Mouse (Mus musculus): Measurements from ENCODE around the gene Ip6k2. TPM values are rescaled to one million over a fixed set of nuclear protein-coding genes. Genes with fewer than 3 reads are reported as not detected.

Ip6k2 gene
- polyA plus RNA-seq, 1 experiment from 2014 or later, result 222 TPM

GRCm38 (mm10) chr9:108787080-108787479 is 3.5 kb downstream of the Ip6k2 start:
- Histone ChIP-seq H3K9me3 (no peaks in the 10 kb centered on the region), H3K27me3 (no peaks in the 10 kb centered on the region), H3K36me3 (no peaks in the 10 kb centered on the region), H3K27ac (no peak overlapping the region), H3K4me1 (replicated peaks) (peaks cover 81% of the 10 kb centered on the region), H3K9ac (0 out of 2 replicates have a peak overlapping the region, but pooled peaks have one; percentile 4), H3K4me2 (peak overlapping the region; percentile 90), H3K4me3 (peak overlapping the region; percentile 24)
- 88% methylated on average over 2 of the region's 2 CpGs for WGBS
- no peak for ATAC-seq (ENCODE audit: low FRiP score)

GRCm38 (mm10) chr9:108788713-108789112 is 5.1 kb downstream of the Ip6k2 start:
- H3K36me3 ChIP-seq, result no peaks in the 10 kb centered on the region
- no peak for ATAC-seq (ENCODE audit: low FRiP score)
- WGBS, result 85% methylated on average over 3 of the region's 3 CpGs
- no peaks in the 10 kb centered on the region for H3K9me3 ChIP-seq
- no peak overlapping the region for H3K9ac ChIP-seq
- H3K27me3 ChIP-seq, result no peaks in the 10 kb centered on the region
- no peak overlapping the region for H3K27ac ChIP-seq
- H3K4me1 ChIP-seq (replicated peaks), result peaks cover 85% of the 10 kb centered on the region
- H3K4me3 ChIP-seq, result no peak overlapping the region
- H3K4me2 ChIP-seq, result peak overlapping the region; percentile 90; the same call in 1 of the 2 replicates

GRCm38 (mm10) chr9:108792307-108792706 is 8.7 kb downstream of the Ip6k2 start:
- peaks cover 15% of the 10 kb centered on the region for H3K36me3 ChIP-seq
- H3K27ac ChIP-seq, result no peak overlapping the region
- WGBS, result 89% methylated on average over 1 of the region's 1 CpGs
- H3K27me3 ChIP-seq, result no peaks in the 10 kb centered on the region
- H3K4me3 ChIP-seq, result no peak overlapping the region
- no peak for ATAC-seq (ENCODE audit: low FRiP score)
- no peak overlapping the region for H3K9ac ChIP-seq
- H3K4me1 ChIP-seq (replicated peaks), result peaks cover 99% of the 10 kb centered on the region
- no peak overlapping the region for H3K4me2 ChIP-seq
- no peaks in the 10 kb centered on the region for H3K9me3 ChIP-seq

- Histone ChIP-seq H3K4me2 (no peak overlapping the region), H3K9me3 (no peaks in the 10 kb centered on the region), H3K4me3 (no peak overlapping the region), H3K27ac (no peak overlapping the region), H3K4me1 (replicated peaks) (peaks cover 96% of the 10 kb centered on the region), H3K36me3 (peaks cover 19% of the 10 kb centered on the region), H3K27me3 (no peaks in the 10 kb centered on the region), H3K9ac (no peak overlapping the region; the same call in 1 of the 2 replicates)
- 51% methylated on average over 3 of the region's 3 CpGs for WGBS
- no peak for ATAC-seq (ENCODE audit: low FRiP score)
These were observed 9.1 kb downstream of the Ip6k2 start for GRCm38 (mm10) chr9:108792730-108793129.

- H3K9ac ChIP-seq, result no peak overlapping the region
- peak overlapping the region; percentile 19; the same call in 1 of the 2 replicates for H3K27ac ChIP-seq
- no peak overlapping the region for H3K4me3 ChIP-seq
- no peaks in the 10 kb centered on the region for H3K27me3 ChIP-seq
- ATAC-seq (ENCODE audit: low FRiP score), result no peak
- H3K36me3 ChIP-seq, result peaks cover 43% of the 10 kb centered on the region
- 46% methylated on average over 2 of the region's 2 CpGs for WGBS
- H3K9me3 ChIP-seq, result no peaks in the 10 kb centered on the region
- H3K4me2 ChIP-seq, result no peak overlapping the region; the same call in 1 of the 2 replicates
- H3K4me1 ChIP-seq (replicated peaks), result peaks cover 71% of the 10 kb centered on the region
These were observed 11.7 kb downstream of the Ip6k2 start for GRCm38 (mm10) chr9:108795281-108795680.

GRCm38 (mm10) chr9:108795762-108796161 is 12.2 kb downstream of the Ip6k2 start:
- 0 out of 2 replicates have a peak, but pooled peaks have one; percentile 41 for ATAC-seq (ENCODE audit: low FRiP score)
- Histone ChIP-seq H3K36me3 (peaks cover 46% of the 10 kb centered on the region), H3K4me3 (peak overlapping the region; percentile 11; the same call in 1 of the 2 replicates), H3K4me2 (peak overlapping the region; percentile 39), H3K9ac (peak overlapping the region; percentile 58; the same call in 1 of the 2 replicates), H3K27me3 (no peaks in the 10 kb centered on the region), H3K9me3 (no peaks in the 10 kb centered on the region), H3K27ac (peak overlapping the region; percentile 73), H3K4me1 (replicated peaks) (peaks cover 66% of the 10 kb centered on the region)
- WGBS, result 32% methylated on average over 11 of the region's 11 CpGs

- H3K27ac ChIP-seq, result peak overlapping the region; percentile 73
- H3K27me3 ChIP-seq, result no peaks in the 10 kb centered on the region
- peaks cover 53% of the 10 kb centered on the region for H3K36me3 ChIP-seq
- H3K4me1 ChIP-seq (replicated peaks), result peaks cover 59% of the 10 kb centered on the region
- no peak for ATAC-seq (ENCODE audit: low FRiP score)
- no peaks in the 10 kb centered on the region for H3K9me3 ChIP-seq
- peak overlapping the region; percentile 58; the same call in 1 of the 2 replicates for H3K9ac ChIP-seq
- H3K4me2 ChIP-seq, result peak overlapping the region; percentile 39; the same call in 1 of the 2 replicates
- WGBS, result 59% methylated on average over 4 of the region's 4 CpGs
- H3K4me3 ChIP-seq, result no peak overlapping the region
These were observed 12.9 kb downstream of the Ip6k2 start for GRCm38 (mm10) chr9:108796351-108796981.

GRCm38 (mm10) chr9:108797477-108797876 is 13.9 kb downstream of the Ip6k2 start:
- Histone ChIP-seq H3K9ac (no peak overlapping the region), H3K36me3 (peaks cover 63% of the 10 kb centered on the region), H3K9me3 (no peaks in the 10 kb centered on the region), H3K4me1 (replicated peaks) (peaks cover 49% of the 10 kb centered on the region), H3K4me3 (no peak overlapping the region), H3K4me2 (no peak overlapping the region), H3K27ac (peak overlapping the region; percentile 62), H3K27me3 (no peaks in the 10 kb centered on the region)
- WGBS, result 91% methylated on average over 7 of the region's 7 CpGs
- ATAC-seq (ENCODE audit: low FRiP score), result no peak

- H3K4me1 ChIP-seq (replicated peaks), result peaks cover 38% of the 10 kb centered on the region
- H3K27me3 ChIP-seq, result no peaks in the 10 kb centered on the region
- 84% methylated on average over 5 of the region's 5 CpGs for WGBS
- peaks cover 72% of the 10 kb centered on the region for H3K36me3 ChIP-seq
- H3K9me3 ChIP-seq, result no peaks in the 10 kb centered on the region
- no peak overlapping the region for H3K9ac ChIP-seq
- no peak overlapping the region for H3K4me2 ChIP-seq
- no peak overlapping the region for H3K27ac ChIP-seq
- ATAC-seq (ENCODE audit: low FRiP score), result no peak
- H3K4me3 ChIP-seq, result no peak overlapping the region
These were observed 15.0 kb downstream of the Ip6k2 start for GRCm38 (mm10) chr9:108798508-108799075.

- no peak overlapping the region for H3K9ac ChIP-seq
- WGBS, result 90% methylated on average over 3 of the region's 3 CpGs
- H3K9me3 ChIP-seq, result no peaks in the 10 kb centered on the region
- H3K27ac ChIP-seq, result no peak overlapping the region
- H3K36me3 ChIP-seq, result peaks cover 82% of the 10 kb centered on the region
- no peaks in the 10 kb centered on the region for H3K27me3 ChIP-seq
- no peak overlapping the region for H3K4me2 ChIP-seq
- no peak overlapping the region for H3K4me3 ChIP-seq
- ATAC-seq (ENCODE audit: low FRiP score), result no peak
- peaks cover 28% of the 10 kb centered on the region for H3K4me1 ChIP-seq (replicated peaks)
These were observed 16.0 kb downstream of the Ip6k2 start for GRCm38 (mm10) chr9:108799564-108799963.

- H3K9me3 ChIP-seq, result no peaks in the 10 kb centered on the region
- ATAC-seq (ENCODE audit: low FRiP score), result no peak
- no peak overlapping the region for H3K9ac ChIP-seq
- H3K27ac ChIP-seq, result no peak overlapping the region
- H3K4me2 ChIP-seq, result no peak overlapping the region
- H3K36me3 ChIP-seq, result peaks cover 63% of the 10 kb centered on the region
- 90% methylated on average over 8 of the region's 8 CpGs for WGBS
- no peaks in the 10 kb centered on the region for H3K27me3 ChIP-seq
- H3K4me3 ChIP-seq, result no peak overlapping the region
- H3K4me1 ChIP-seq (replicated peaks), result peaks cover 23% of the 10 kb centered on the region
These were observed 22.2 kb downstream of the Ip6k2 start for GRCm38 (mm10) chr9:108805768-108806167.

- no peak for ATAC-seq (ENCODE audit: low FRiP score)
- Histone ChIP-seq H3K36me3 (peaks cover 63% of the 10 kb centered on the region), H3K9me3 (no peaks in the 10 kb centered on the region)
These were observed 22.8 kb downstream of the Ip6k2 start for GRCm38 (mm10) chr9:108806379-108806778.

More at GRCm38 (mm10) chr9:108806379-108806778, 22.8 kb downstream of the Ip6k2 start:
- H3K27ac ChIP-seq, result no peak overlapping the region; the same call in 1 of the 2 replicates
- no peaks in the 10 kb centered on the region for H3K27me3 ChIP-seq
- H3K4me3 ChIP-seq, result no peak overlapping the region
- H3K9ac ChIP-seq, result no peak overlapping the region
- H3K4me2 ChIP-seq, result no peak overlapping the region
- H3K4me1 ChIP-seq (replicated peaks), result peaks cover 23% of the 10 kb centered on the region

Data from hindbrain, embryonic 13.5 days (tissue).